Mouse (Mus musculus): ENCODE data around the gene Gm14401.
"Not testable (repeated sequence)": the region's sequence is repeated elsewhere in the genome, so short reads cannot be mapped to it uniquely, and the experiment has no call there.

The Gm14401 gene

DNA sequence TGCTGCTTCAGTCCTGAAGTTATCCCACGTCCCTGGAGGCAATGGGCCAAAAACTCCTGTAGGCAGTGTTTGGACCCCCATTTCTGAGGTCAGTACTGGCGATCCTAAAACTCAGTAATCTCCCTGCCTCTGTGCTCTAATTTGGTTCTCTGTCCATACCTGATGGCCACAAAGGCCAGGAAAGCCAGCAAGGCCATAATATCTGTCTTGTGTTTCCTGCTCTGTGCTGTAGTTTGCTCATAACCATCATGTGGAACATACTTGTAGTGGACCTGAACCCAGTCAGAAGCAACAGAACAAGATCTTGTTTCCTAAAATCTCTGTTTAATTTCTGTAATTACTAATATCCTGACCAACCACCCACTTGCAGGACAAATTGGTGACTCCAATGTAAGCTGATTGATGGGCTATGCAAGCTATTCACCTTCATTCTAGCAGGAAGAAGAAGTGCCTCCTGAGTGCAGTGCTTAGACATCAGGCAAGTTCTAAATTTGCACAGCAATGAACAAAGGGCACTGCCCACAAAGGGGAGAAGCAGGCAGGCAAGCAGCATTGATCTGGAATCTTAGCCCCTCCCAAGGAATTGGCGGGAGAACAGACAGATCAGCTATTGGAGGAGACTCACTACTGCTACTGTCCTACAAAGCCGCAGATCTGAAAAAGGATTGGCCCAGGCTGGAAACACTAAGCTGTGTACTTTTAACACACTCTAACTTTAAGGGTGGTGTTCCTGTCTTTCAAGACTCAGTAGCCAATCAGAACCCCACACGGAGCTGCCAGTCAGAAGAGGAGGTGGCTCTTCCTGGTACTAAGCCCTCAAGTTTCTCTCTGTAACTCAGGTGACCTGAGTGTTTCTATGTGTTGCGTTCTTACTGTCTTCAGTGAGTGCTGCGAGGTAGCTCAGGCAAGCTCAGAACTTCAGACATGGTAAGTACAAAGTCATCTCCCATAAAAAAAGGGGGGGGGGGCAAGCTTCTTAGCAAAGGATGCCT lies at the start of gene Gm14401:
TSS of gene Gm14401 (plus strand) at position 889 of the 992 bp plus-strand sequence.
- not testable (repeated sequence) for DNase-seq (ENCODE audit: low spot score in 2 of 2)

DNA sequence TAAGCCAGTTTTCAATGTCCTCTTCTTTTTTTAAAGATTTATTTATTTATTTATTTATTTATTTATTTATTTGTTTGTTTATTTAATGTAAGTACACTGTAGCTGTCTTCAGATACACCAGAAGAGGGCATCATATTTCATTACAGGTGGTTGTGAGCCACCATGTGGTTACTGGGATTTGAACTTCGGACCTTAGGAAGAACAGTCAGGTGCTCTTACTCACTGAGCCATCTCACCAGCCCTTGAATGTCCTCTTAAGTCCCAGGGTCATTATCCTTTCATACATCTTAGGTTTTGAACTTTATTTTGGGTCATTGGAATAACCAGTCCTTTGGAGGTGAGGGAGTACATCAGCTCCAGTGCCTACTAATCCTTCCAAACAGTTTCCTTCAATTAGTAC lies 1.3 kb upstream of the Gm14401 start:
- DNase-seq (ENCODE audit: low spot score in 2 of 2) = not testable (repeated sequence)

DNA sequence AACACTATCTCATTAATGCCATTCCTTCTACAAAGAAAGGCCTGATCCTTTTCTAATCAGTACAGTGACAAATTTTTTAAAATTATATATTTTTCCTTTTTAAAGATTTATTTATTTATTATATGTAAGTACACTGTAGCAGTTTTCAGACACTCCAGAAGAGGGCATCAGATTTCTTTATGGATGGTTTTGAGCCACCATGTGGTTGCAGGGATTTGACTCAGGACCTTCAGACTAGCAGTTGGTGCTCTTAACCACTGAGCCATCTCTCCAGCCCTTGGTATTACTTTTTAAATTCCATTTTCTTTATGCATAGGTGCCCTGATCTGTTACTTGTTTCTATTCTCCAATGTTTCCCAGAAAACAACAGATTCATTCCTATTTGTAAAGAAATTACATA lies 895 bp downstream of the Gm14401 start:
- DNase-seq (ENCODE audit: low spot score in 2 of 2) = not testable (repeated sequence)

DNA sequence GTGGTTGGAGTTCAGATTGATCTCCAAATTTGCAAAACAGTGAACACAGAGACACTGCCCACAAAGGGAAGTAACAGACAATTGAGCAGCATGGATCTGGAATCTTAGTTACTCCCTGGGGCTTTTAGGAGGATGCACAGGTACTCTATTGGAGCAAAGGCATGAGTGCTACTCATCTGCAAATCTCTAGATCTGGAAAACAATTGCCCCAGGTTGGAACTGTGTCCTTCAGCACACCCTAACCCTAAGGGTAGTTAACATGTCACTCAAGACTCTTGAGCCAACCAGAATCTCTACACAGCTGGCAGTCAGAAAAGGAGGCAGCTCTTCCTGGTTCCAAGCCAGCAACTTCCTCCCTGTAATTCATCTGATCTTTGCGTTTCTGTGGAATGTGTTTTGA lies 5.7 kb downstream of the Gm14401 start:
- not testable (repeated sequence) for DNase-seq (ENCODE audit: low spot score in 2 of 2)

DNA sequence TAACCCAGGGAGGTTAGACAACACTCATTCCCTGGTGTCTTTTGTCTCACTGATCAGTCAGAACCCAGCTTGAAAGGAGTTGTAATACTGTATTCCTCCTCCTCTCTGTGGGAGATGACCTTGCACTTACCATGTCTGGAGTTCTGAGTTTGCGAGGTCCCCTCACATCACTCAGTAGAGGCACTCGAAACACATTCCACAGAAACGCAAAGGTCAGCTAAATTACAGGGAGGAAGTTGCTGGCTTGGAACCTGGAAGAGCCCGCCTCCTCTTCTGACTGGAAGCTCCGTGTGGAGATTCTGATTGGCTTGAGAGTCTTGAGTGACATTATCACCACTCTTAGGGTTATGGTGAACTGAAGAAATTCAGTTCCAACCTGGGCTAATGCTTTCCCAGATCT lies 35.0 kb downstream of the Gm14401 start:
- DNase-seq (ENCODE audit: low spot score in 2 of 2) = not testable (repeated sequence)

DNA sequence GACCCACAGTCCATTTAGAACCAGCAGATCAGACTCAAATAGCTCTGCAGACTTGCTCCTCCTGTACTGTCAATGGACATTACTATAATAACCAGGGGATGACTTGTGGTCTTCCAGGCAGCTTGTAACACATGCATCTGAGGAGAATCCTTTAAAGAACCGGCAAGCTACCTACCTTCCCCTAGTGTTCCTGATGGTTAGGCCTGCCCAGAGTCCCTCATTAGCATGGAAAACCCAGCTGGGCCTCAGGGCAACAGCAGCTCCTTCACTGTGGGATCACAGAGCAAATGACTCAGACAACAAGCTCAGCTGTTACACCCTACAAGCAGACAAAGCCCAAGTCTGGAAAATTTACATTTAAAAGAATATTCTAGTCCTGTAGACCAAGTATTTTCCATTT lies 55.0 kb downstream of the Gm14401 start:
- not testable (repeated sequence) for DNase-seq (ENCODE audit: low spot score in 2 of 2)
